Mouse (Mus musculus): ENCODE data around the gene Cep250. TPM values are rescaled to one million over a fixed set of nuclear protein-coding genes. Genes with fewer than 3 reads are reported as not detected.
"Not testable (repeated sequence)": the region's sequence is repeated elsewhere in the genome, so short reads cannot be mapped to it uniquely, and the experiment has no call there.

Cep250 gene
- 16.3 and 17.6 TPM in 2 replicates for polyA plus RNA-seq (2015; fragmentation: Nextera tagmentation; extraction: Ambion mirVana)

GRCm38 (mm10) chr2:155956134-155957059, at the start of gene Cep250:
Gene Cep250, plus strand, starts transcription at chr2:155956458.
- Histone ChIP-seq H3K27me3 (ENCODE audit: control insufficient read depth, insufficient read depth, low read depth, low read length) (no peaks in the 10 kb centered on the region), H3K9ac (ENCODE audit: low read length) (peak within 1 kb of the TSS; percentile 98), H3K4me2 (ENCODE audit: low read depth, low read length) (peak within 1 kb of the TSS; percentile 77), H3K27ac (ENCODE audit: low read length) (peak within 1 kb of the TSS; percentile 75), H3K9me3 (ENCODE audit: control insufficient read depth, low read length) (no peaks in the 10 kb centered on the region), H3K4me3 (ENCODE audit: low read length) (peak within 1 kb of the TSS; percentile 81), H3K36me3 (ENCODE audit: control insufficient read depth, insufficient read depth, low read length) (no peaks in the 10 kb centered on the region), H3K4me1 (replicated peaks; ENCODE audit: control insufficient read depth, insufficient read depth, low read length) (peaks cover 4% of the 10 kb centered on the region)
- WGBS, result under 1% methylated on average over 54 of the region's 59 CpGs
- peak; percentile 99 for ATAC-seq (ENCODE audit: low read depth)

GRCm38 (mm10) chr2:155914684-155915083, 41.6 kb upstream of the Cep250 start:
- Histone ChIP-seq H3K9me3 (ENCODE audit: control insufficient read depth, low read length) (no peaks in the 10 kb centered on the region), H3K9ac (ENCODE audit: low read length) (no peak overlapping the region), H3K4me2 (ENCODE audit: low read depth, low read length) (no peak overlapping the region), H3K27me3 (ENCODE audit: control insufficient read depth, insufficient read depth, low read depth, low read length) (no peaks in the 10 kb centered on the region), H3K27ac (ENCODE audit: low read length) (no peak overlapping the region), H3K36me3 (ENCODE audit: control insufficient read depth, insufficient read depth, low read length) (peaks cover 5% of the 10 kb centered on the region), H3K4me1 (replicated peaks; ENCODE audit: control insufficient read depth, insufficient read depth, low read length) (no peaks in the 10 kb centered on the region), H3K4me3 (ENCODE audit: low read length) (no peak overlapping the region)
- 93% methylated on average over 6 of the region's 6 CpGs for WGBS
- no peak for ATAC-seq (ENCODE audit: low read depth)

GRCm38 (mm10) chr2:155923143-155923542, 33.1 kb upstream of the Cep250 start:
- ATAC-seq (ENCODE audit: low read depth), result no peak
- H3K4me1 ChIP-seq (replicated peaks; ENCODE audit: control insufficient read depth, insufficient read depth, low read length), result no peaks in the 10 kb centered on the region
- H3K9ac ChIP-seq (ENCODE audit: low read length), result no peak overlapping the region
- no peak overlapping the region for H3K27ac ChIP-seq (ENCODE audit: low read length)
- H3K4me3 ChIP-seq (ENCODE audit: low read length), result no peak overlapping the region
- peaks cover 5% of the 10 kb centered on the region; the same call in 1 of the 2 replicates for H3K36me3 ChIP-seq (ENCODE audit: control insufficient read depth, insufficient read depth, low read length)
- no peak overlapping the region for H3K4me2 ChIP-seq (ENCODE audit: low read depth, low read length)
- WGBS, result 93% methylated on average over 7 of the region's 7 CpGs
- no peaks in the 10 kb centered on the region for H3K27me3 ChIP-seq (ENCODE audit: control insufficient read depth, insufficient read depth, low read depth, low read length)
- H3K9me3 ChIP-seq (ENCODE audit: control insufficient read depth, low read length), result no peaks in the 10 kb centered on the region

DNA sequence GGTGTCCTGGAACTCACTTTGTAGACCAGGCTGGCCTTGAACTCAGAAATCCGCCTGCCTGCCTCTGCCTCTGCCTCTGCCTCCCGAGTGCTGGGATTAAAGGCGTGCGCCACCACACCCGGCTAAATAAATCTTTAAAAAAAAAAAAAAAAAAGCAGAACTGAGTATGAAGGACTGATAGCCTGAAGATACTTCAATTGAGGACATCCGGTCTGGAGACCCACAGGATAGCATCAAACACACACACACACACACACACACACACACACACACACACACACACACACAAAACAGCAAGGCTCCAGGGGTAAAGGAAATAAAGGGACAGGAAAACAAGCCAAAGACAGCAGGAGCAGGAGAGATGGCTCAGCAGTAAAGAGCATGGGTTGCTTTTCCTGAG, 31.0 kb upstream of the Cep250 start:
- H3K4me3 ChIP-seq (ENCODE audit: low read length); H3K4me1 ChIP-seq (replicated peaks; ENCODE audit: control insufficient read depth, insufficient read depth, low read length); H3K9ac ChIP-seq (ENCODE audit: low read length); H3K27me3 ChIP-seq (ENCODE audit: control insufficient read depth, insufficient read depth, low read depth, low read length); H3K27ac ChIP-seq (ENCODE audit: low read length); H3K9me3 ChIP-seq (ENCODE audit: control insufficient read depth, low read length); H3K4me2 ChIP-seq (ENCODE audit: low read depth, low read length); ATAC-seq (ENCODE audit: low read depth); H3K36me3 ChIP-seq (ENCODE audit: control insufficient read depth, insufficient read depth, low read length): not testable (repeated sequence)
- 94% methylated on average over 6 of the region's 6 CpGs for WGBS

DNA sequence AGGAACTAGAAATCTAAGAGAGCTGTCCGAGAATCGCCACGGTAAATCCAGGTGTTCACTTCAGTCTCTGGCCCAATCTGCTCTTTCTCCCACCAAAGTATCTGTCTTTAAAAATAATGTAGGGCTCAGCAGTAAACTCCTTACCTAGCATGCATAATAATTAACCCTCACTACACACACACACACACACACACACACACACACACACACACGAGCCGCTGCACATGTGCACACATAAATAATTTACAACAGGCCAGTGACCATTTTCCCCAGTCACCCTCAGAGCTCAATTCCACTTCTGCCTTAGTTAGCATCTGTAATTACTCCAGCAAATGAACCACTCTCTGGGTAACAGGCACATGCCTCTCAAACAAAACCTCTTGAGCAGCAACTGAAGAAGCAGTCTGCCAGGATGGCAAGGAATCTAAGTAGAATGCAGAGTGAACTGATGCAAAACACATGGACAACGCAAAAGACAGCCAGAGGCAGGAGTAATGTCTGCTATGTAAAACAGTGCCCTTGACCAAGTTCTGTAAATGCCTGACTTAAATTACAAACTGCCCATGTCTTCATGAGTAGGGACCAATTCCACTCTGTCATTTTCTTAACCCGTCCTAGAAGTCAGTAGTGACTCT, 27.4 kb upstream of the Cep250 start:
- H3K4me2 ChIP-seq (ENCODE audit: low read depth, low read length), result peak overlapping the region; percentile 61
- no peaks in the 10 kb centered on the region for H3K27me3 ChIP-seq (ENCODE audit: control insufficient read depth, insufficient read depth, low read depth, low read length)
- ATAC-seq (ENCODE audit: low read depth), result no peak
- H3K36me3 ChIP-seq (ENCODE audit: control insufficient read depth, insufficient read depth, low read length), result no peaks in the 10 kb centered on the region
- peak overlapping the region; percentile 75 for H3K9ac ChIP-seq (ENCODE audit: low read length)
- no peak overlapping the region for H3K27ac ChIP-seq (ENCODE audit: low read length)
- 70% methylated on average over 7 of the region's 7 CpGs for WGBS
- no peaks in the 10 kb centered on the region for H3K9me3 ChIP-seq (ENCODE audit: control insufficient read depth, low read length)
- H3K4me1 ChIP-seq (replicated peaks; ENCODE audit: control insufficient read depth, insufficient read depth, low read length), result peaks cover 7% of the 10 kb centered on the region
- H3K4me3 ChIP-seq (ENCODE audit: low read length), result peak overlapping the region; percentile 80

- H3K9me3 ChIP-seq (ENCODE audit: control insufficient read depth, low read length), result no peaks in the 10 kb centered on the region
- peak; percentile 98 for ATAC-seq (ENCODE audit: low read depth)
- no peaks in the 10 kb centered on the region for H3K27me3 ChIP-seq (ENCODE audit: control insufficient read depth, insufficient read depth, low read depth, low read length)
- peak within 1 kb of the TSS; percentile 61 for H3K4me2 ChIP-seq (ENCODE audit: low read depth, low read length)
- H3K27ac ChIP-seq (ENCODE audit: low read length), result peak within 1 kb of the TSS; percentile 90
- peak within 1 kb of the TSS; percentile 75 for H3K9ac ChIP-seq (ENCODE audit: low read length)
- H3K4me1 ChIP-seq (replicated peaks; ENCODE audit: control insufficient read depth, insufficient read depth, low read length), result peaks cover 7% of the 10 kb centered on the region
- no peaks in the 10 kb centered on the region for H3K36me3 ChIP-seq (ENCODE audit: control insufficient read depth, insufficient read depth, low read length)
- H3K4me3 ChIP-seq (ENCODE audit: low read length), result peak within 1 kb of the TSS; percentile 80
- WGBS, result under 1% methylated on average over 38 of the region's 38 CpGs
Observed at GRCm38 (mm10) chr2:155929531-155930442, 26.5 kb upstream of the Cep250 start, which contains the start of gene Uqcc1. Gene Uqcc1, minus strand, starts transcription at chr2:155930310.

DNA sequence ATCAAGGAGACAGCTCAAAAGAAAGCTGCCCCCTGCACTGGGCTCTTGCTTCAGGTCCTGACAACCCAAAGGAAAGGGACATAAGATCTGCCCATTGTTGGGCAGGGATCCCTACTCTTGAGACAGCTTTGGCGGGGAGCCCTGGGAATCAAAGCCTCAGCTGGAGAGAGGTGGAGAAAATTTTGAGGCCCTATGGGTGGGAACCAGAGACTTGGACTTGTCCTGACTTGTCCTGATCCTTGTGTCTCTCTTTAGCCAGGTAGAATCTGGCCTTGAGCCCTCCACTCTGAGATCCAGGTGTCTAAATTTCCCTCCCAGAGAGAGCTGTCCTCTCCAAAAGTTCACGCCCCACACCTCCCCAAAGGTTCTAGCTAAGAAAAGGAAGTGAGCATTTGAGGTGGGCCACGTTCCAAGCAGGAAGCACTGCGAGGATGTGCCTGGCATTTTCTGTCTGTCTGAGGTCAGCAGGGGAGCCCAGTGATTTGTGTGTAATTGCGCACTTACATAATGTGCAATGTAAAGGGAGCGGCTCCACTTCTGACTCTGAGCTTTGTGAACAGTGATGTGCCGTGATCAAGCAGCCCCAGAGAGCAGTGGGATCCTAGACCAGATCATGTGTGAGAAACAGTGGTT, 16.2 kb upstream of the Cep250 start:
- Histone ChIP-seq H3K4me1 (replicated peaks; ENCODE audit: control insufficient read depth, insufficient read depth, low read length) (peaks cover 11% of the 10 kb centered on the region; the same call in 1 of the 2 replicates), H3K9ac (ENCODE audit: low read length) (no peak overlapping the region), H3K4me3 (ENCODE audit: low read length) (no peak overlapping the region), H3K27me3 (ENCODE audit: control insufficient read depth, insufficient read depth, low read depth, low read length) (no peaks in the 10 kb centered on the region; the same call in 1 of the 2 replicates), H3K9me3 (ENCODE audit: control insufficient read depth, low read length) (no peaks in the 10 kb centered on the region), H3K36me3 (ENCODE audit: control insufficient read depth, insufficient read depth, low read length) (no peaks in the 10 kb centered on the region), H3K4me2 (ENCODE audit: low read depth, low read length) (no peak overlapping the region), H3K27ac (ENCODE audit: low read length) (no peak overlapping the region)
- WGBS, result 66% methylated on average over 7 of the region's 7 CpGs
- no peak for ATAC-seq (ENCODE audit: low read depth)

- H3K4me2 ChIP-seq (ENCODE audit: low read depth, low read length), result no peak within 1 kb of the TSS
- H3K27ac ChIP-seq (ENCODE audit: low read length), result no peak within 1 kb of the TSS
- H3K9me3 ChIP-seq (ENCODE audit: control insufficient read depth, low read length), result no peaks in the 10 kb centered on the region
- no peak within 1 kb of the TSS for H3K4me3 ChIP-seq (ENCODE audit: low read length)
- 91% methylated on average over 3 of the region's 3 CpGs for WGBS
- no peak within 1 kb of the TSS for H3K9ac ChIP-seq (ENCODE audit: low read length)
- H3K27me3 ChIP-seq (ENCODE audit: control insufficient read depth, insufficient read depth, low read depth, low read length), result no peaks in the 10 kb centered on the region; the same call in 1 of the 2 replicates
- H3K36me3 ChIP-seq (ENCODE audit: control insufficient read depth, insufficient read depth, low read length), result no peaks in the 10 kb centered on the region
- H3K4me1 ChIP-seq (replicated peaks; ENCODE audit: control insufficient read depth, insufficient read depth, low read length), result peaks cover 11% of the 10 kb centered on the region; the same call in 1 of the 2 replicates
- ATAC-seq (ENCODE audit: low read depth), result no peak
Observed at GRCm38 (mm10) chr2:155940681-155941080, 15.6 kb upstream of the Cep250 start, which contains the start of gene Gm15557. Gene Gm15557, plus strand, starts transcription at chr2:155940728.
